Mouse (Mus musculus): Measurements from ENCODE around the gene Gpr84. TPM values are rescaled to one million over a fixed set of nuclear protein-coding genes. Genes with fewer than 3 reads are reported as not detected.

Gpr84 gene
- polyA plus RNA-seq (2011; ENCODE audit: insufficient read depth, insufficient read length, low read depth, missing spikeins) = not detected in 2 replicates

DNA sequence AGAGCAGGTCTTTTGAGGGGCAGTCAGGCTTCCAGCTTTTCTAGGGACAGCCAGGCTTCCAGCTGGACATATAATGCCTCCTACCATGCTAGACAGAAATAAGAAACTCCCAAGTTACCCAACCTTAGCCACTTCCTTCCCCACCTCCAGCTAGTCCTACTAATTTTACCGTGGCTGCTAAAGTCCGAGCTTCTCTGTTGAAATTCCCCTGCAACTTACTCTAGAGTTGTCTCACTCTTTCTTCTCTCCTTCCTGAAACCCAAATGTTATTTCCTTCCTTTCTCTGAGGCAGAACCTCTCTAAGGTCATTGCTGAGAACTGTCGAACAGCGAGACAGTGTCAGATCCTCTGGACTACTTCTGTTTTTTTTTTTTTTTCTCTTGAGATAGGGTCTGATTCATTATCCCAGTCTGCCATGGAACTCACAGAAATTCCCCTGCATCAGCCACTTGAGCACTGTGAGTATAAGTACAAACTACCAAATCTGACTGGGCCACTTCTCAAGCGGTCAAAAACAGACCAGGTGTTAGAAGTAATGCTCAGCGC is at the start of gene Gpr84:
Gpr84 (minus strand) TSS at position 248 of the 546 bp plus-strand sequence.
- H3K4me1 ChIP-seq (ENCODE audit: control insufficient read depth, insufficient read depth, low read length) = peaks cover 1% of the 10 kb centered on the region
- H3K9ac ChIP-seq (ENCODE audit: low read depth, poor library complexity, severe bottlenecking) = no peak within 1 kb of the TSS
- no peaks in the 10 kb centered on the region for H3K36me3 ChIP-seq (ENCODE audit: control insufficient read depth, insufficient read depth, low read length, poor library complexity, severe bottlenecking)
- no peak within 1 kb of the TSS for H3K27ac ChIP-seq (ENCODE audit: insufficient read depth, low read length)
- no peak within 1 kb of the TSS for H3K4me3 ChIP-seq (ENCODE audit: low read depth, low read length)
- TF ChIP-seq EP300 (IDR thresholded peaks at IDR 0.05; ENCODE audit: insufficient read depth, low read depth, low read length) (no peak), CTCF (IDR thresholded peaks at IDR 0.05; ENCODE audit: low read depth, low read length) (no peak)
- no peaks in the 10 kb centered on the region for H3K27me3 ChIP-seq (ENCODE audit: control insufficient read depth, insufficient read depth, low read length, poor library complexity, severe bottlenecking)
- no peaks in the 10 kb centered on the region for H3K9me3 ChIP-seq (replicated peaks; ENCODE audit: control insufficient read depth, insufficient read depth, low read length, poor library complexity, severe bottlenecking)

DNA sequence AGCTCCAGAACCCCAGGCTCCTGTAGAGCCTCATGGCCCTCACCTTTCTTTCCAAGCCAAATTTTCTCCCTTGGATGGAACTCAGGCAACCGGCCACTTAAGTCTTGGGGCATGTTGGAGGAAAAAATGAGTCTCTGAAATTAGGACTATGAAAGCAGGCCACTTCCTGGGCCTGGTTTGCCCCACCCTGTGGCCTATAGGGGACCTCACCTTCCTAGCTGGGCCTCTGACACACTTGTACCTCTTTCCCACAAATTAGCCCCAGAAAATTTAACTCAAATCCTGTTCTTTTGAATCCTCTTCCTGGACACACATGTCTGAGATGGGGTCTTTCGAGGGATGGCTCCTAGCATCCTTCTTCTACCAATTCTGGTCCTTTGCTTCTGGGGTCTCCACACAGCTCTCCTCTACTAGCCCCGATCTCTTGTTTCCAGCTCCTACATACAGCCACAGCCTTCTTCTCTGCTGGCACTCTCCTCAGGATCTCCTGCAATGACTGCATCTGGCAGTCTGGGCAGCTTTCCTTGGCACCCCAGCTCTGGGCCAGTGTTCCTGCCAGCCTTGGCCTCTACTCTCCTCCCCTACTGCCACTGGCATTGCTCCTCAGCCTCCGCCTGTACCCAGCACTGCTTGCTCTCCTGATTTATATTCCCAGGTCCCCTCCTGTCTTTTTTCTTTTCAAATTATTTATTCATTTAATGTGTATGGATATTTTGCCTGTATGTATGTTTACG is 49.6 kb upstream of the Gpr84 start:
- Histone ChIP-seq H3K27me3 (ENCODE audit: control insufficient read depth, insufficient read depth, low read length, poor library complexity, severe bottlenecking) (no peaks in the 10 kb centered on the region), H3K4me3 (ENCODE audit: low read depth, low read length) (no peak overlapping the region), H3K27ac (ENCODE audit: insufficient read depth, low read length) (no peak overlapping the region), H3K4me1 (ENCODE audit: control insufficient read depth, insufficient read depth, low read length) (peaks cover 2% of the 10 kb centered on the region), H3K36me3 (ENCODE audit: control insufficient read depth, insufficient read depth, low read length, poor library complexity, severe bottlenecking) (peaks cover 12% of the 10 kb centered on the region), H3K9me3 (replicated peaks; ENCODE audit: control insufficient read depth, insufficient read depth, low read length, poor library complexity, severe bottlenecking) (no peaks in the 10 kb centered on the region), H3K9ac (ENCODE audit: low read depth, poor library complexity, severe bottlenecking) (no peak overlapping the region)
- no peak for TF ChIP-seq POLR2A (IDR thresholded peaks at IDR 0.05; ENCODE audit: insufficient read depth, low read length)
- no peak for TF ChIP-seq EP300 (IDR thresholded peaks at IDR 0.05; ENCODE audit: insufficient read depth, low read depth, low read length)
- no peak for TF ChIP-seq CTCF (IDR thresholded peaks at IDR 0.05; ENCODE audit: low read depth, low read length)

DNA sequence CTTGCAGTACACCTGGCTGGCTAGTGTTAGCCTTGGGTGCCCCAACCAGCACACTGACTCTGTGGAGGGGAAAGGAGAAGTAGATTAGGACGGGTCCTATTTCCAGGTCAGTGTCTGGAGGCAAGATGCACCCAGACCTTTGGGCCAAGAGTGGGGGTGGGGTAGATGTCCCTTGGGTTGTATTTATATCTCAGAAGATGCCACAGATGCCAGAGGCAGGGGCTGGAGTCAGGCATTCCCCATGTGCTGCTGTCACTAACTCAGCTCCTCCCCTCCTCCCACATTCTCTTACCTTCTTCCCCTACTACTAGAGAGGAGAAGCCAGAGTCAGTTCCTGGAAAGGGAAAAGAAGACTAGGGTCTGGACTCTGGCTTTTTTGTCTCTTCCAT is 48.7 kb upstream of the Gpr84 start:
- H3K4me3 ChIP-seq (ENCODE audit: low read depth, low read length) = no peak overlapping the region
- peaks cover 12% of the 10 kb centered on the region for H3K36me3 ChIP-seq (ENCODE audit: control insufficient read depth, insufficient read depth, low read length, poor library complexity, severe bottlenecking)
- TF ChIP-seq POLR2A (IDR thresholded peaks at IDR 0.05; ENCODE audit: insufficient read depth, low read length) = no peak
- TF ChIP-seq CTCF (IDR thresholded peaks at IDR 0.05; ENCODE audit: low read depth, low read length) = no peak
- TF ChIP-seq EP300 (IDR thresholded peaks at IDR 0.05; ENCODE audit: insufficient read depth, low read depth, low read length) = no peak
- H3K4me1 ChIP-seq (ENCODE audit: control insufficient read depth, insufficient read depth, low read length) = peaks cover 2% of the 10 kb centered on the region
- H3K9me3 ChIP-seq (replicated peaks; ENCODE audit: control insufficient read depth, insufficient read depth, low read length, poor library complexity, severe bottlenecking) = no peaks in the 10 kb centered on the region
- H3K27ac ChIP-seq (ENCODE audit: insufficient read depth, low read length) = no peak overlapping the region
- H3K27me3 ChIP-seq (ENCODE audit: control insufficient read depth, insufficient read depth, low read length, poor library complexity, severe bottlenecking) = no peaks in the 10 kb centered on the region
- no peak overlapping the region for H3K9ac ChIP-seq (ENCODE audit: low read depth, poor library complexity, severe bottlenecking)

DNA sequence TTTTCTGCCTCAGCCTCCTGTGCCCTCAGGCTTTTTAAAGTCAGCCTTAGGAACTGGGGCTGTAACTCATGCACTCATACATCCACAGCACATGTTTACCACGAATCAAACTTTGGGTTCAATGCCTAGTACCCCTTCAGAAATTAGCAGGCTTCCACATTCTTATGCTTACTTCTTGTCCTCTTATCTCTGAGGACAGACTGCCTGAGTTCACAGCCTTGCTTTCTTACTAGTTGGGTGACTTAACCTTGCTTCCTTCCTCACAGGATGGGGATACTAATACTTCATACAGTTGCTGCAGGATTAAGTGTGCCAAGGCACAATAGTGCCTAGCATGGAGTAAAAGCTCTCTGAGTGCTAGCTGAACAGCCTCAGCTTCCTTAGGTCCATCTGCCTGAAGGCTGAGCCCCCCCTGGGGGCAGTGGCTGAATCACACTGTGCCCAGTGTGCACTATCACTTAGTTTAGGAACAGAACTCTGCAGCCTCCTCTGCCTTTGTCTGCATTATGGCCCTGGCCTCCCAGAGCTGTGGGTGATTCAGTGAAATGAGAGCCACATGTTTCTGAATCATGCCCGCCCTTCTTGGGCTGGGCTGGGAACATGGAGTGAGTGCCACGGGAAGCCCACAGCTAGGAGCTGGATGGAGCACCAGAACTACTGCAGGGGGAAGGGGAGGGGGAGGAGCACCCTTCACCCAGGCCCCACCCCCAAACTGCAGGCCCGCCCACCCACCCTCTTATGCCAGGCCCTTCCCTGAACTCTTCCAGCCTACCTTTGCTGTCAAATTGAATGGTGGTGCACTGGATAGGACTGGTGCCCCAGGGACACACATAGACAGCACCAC is 48.1 kb upstream of the Gpr84 start:
- TF ChIP-seq EP300 (IDR thresholded peaks at IDR 0.05; ENCODE audit: insufficient read depth, low read depth, low read length) (no peak), CTCF (IDR thresholded peaks at IDR 0.05; ENCODE audit: low read depth, low read length) (no peak), POLR2A (IDR thresholded peaks at IDR 0.05; ENCODE audit: insufficient read depth, low read length) (no peak)
- H3K9me3 ChIP-seq (replicated peaks; ENCODE audit: control insufficient read depth, insufficient read depth, low read length, poor library complexity, severe bottlenecking) = no peaks in the 10 kb centered on the region
- H3K27ac ChIP-seq (ENCODE audit: insufficient read depth, low read length) = no peak overlapping the region
- H3K9ac ChIP-seq (ENCODE audit: low read depth, poor library complexity, severe bottlenecking) = no peak overlapping the region
- no peak overlapping the region for H3K4me3 ChIP-seq (ENCODE audit: low read depth, low read length)
- peaks cover 2% of the 10 kb centered on the region for H3K4me1 ChIP-seq (ENCODE audit: control insufficient read depth, insufficient read depth, low read length)
- H3K36me3 ChIP-seq (ENCODE audit: control insufficient read depth, insufficient read depth, low read length, poor library complexity, severe bottlenecking) = peaks cover 15% of the 10 kb centered on the region
- no peaks in the 10 kb centered on the region for H3K27me3 ChIP-seq (ENCODE audit: control insufficient read depth, insufficient read depth, low read length, poor library complexity, severe bottlenecking)

GRCm38 (mm10) chr15:103357817-103358216 is 47.4 kb upstream of the Gpr84 start:
- no peak overlapping the region for H3K9ac ChIP-seq (ENCODE audit: low read depth, poor library complexity, severe bottlenecking)
- H3K9me3 ChIP-seq (replicated peaks; ENCODE audit: control insufficient read depth, insufficient read depth, low read length, poor library complexity, severe bottlenecking) = no peaks in the 10 kb centered on the region
- H3K4me3 ChIP-seq (ENCODE audit: low read depth, low read length) = no peak overlapping the region
- H3K27me3 ChIP-seq (ENCODE audit: control insufficient read depth, insufficient read depth, low read length, poor library complexity, severe bottlenecking) = no peaks in the 10 kb centered on the region
- H3K36me3 ChIP-seq (ENCODE audit: control insufficient read depth, insufficient read depth, low read length, poor library complexity, severe bottlenecking) = peaks cover 15% of the 10 kb centered on the region
- H3K27ac ChIP-seq (ENCODE audit: insufficient read depth, low read length) = no peak overlapping the region
- no peak for TF ChIP-seq POLR2A (IDR thresholded peaks at IDR 0.05; ENCODE audit: insufficient read depth, low read length)
- TF ChIP-seq CTCF (IDR thresholded peaks at IDR 0.05; ENCODE audit: low read depth, low read length) = no peak
- TF ChIP-seq EP300 (IDR thresholded peaks at IDR 0.05; ENCODE audit: insufficient read depth, low read depth, low read length) = no peak
- H3K4me1 ChIP-seq (ENCODE audit: control insufficient read depth, insufficient read depth, low read length) = peaks cover 2% of the 10 kb centered on the region
